Mouse (Mus musculus): ENCODE results near the gene Dmwd. TPM values are rescaled to one million over a fixed set of nuclear protein-coding genes. Genes with fewer than 3 reads are reported as not detected.

Dmwd gene
- polyA plus RNA-seq, 1 experiment from 2014 or later = 20.0 TPM

GRCm38 (mm10) chr7:19091913-19092312, 15.9 kb downstream of the Dmwd start:
- H3K9me3 ChIP-seq (replicated peaks) = no peaks in the 10 kb centered on the region
- H3K36me3 ChIP-seq = peaks cover 53% of the 10 kb centered on the region
- peak overlapping the region; percentile 87 for H3K27ac ChIP-seq
- H3K27me3 ChIP-seq (ENCODE audit: low read depth, poor library complexity, severe bottlenecking) = peaks cover 24% of the 10 kb centered on the region
- 26% methylated on average over 17 of the region's 17 CpGs for WGBS
- DNase-seq (ENCODE audit: low spot score) = no peak
- peaks cover 46% of the 10 kb centered on the region for H3K4me1 ChIP-seq
- H3K4me3 ChIP-seq = peak overlapping the region; percentile 67

DNA sequence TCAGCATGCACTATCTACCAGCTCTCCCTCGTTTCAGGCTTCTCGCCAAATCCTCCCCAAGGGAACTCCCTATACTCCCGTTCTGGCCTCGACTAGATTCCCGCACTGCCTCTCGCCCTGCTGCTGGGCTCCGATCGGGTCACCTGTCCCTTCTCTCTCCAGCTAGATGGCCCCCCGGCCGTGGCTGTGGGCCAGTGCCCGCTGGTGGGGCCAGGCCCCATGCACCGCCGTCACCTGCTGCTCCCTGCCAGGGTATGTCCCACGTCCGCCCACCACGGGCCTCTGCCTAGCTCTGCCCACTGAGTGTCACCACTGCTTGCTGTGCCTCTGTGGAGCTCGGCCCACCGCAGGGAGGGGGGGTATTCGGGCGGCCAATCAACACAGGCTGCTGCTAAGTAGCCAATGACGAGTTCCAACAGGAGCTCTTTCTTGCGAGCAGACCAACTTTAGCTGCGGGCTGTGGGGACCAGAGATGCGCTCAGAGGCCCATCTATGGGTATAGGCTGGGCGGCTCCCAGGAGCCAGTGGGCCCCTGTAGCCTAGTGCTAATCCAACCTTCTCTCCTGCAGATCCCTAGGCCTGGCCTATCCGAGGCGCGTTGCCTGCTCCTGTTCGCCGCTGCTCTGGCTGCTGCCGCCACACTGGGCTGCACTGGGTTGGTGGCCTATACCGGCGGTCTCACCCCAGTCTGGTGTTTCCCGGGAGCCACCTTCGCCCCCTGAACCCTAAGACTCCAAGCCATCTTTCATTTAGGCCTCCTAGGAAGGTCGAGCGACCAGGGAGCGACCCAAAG, 16.6 kb downstream of the Dmwd start:
- Histone ChIP-seq H3K36me3 (peaks cover 53% of the 10 kb centered on the region), H3K27ac (peak overlapping the region; percentile 87), H3K4me1 (peaks cover 53% of the 10 kb centered on the region), H3K4me3 (peak overlapping the region; percentile 67), H3K27me3 (ENCODE audit: low read depth, poor library complexity, severe bottlenecking) (peaks cover 24% of the 10 kb centered on the region), H3K9me3 (replicated peaks) (no peaks in the 10 kb centered on the region)
- peak; percentile 85 for DNase-seq (ENCODE audit: low spot score)
- WGBS = 4% methylated on average over 38 of the region's 38 CpGs

DNA sequence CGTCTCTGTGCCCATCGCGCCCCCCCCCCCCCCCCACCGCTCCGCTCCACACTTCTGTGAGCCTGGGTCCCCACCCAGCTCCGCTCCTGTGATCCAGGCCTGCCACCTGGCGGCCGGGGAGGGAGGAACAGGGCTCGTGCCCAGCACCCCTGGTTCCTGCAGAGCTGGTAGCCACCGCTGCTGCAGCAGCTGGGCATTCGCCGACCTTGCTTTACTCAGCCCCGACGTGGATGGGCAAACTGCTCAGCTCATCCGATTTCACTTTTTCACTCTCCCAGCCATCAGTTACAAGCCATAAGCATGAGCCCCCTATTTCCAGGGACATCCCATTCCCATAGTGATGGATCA, 17.1 kb downstream of the Dmwd start:
- peaks cover 24% of the 10 kb centered on the region for H3K27me3 ChIP-seq (ENCODE audit: low read depth, poor library complexity, severe bottlenecking)
- H3K4me1 ChIP-seq = peaks cover 54% of the 10 kb centered on the region
- H3K36me3 ChIP-seq = peaks cover 51% of the 10 kb centered on the region
- 2% methylated on average over 11 of the region's 15 CpGs for WGBS
- peak; percentile 90 for DNase-seq (ENCODE audit: low spot score)
- peak overlapping the region; percentile 87 for H3K27ac ChIP-seq
- peak overlapping the region; percentile 67 for H3K4me3 ChIP-seq
- no peaks in the 10 kb centered on the region for H3K9me3 ChIP-seq (replicated peaks)

DNA sequence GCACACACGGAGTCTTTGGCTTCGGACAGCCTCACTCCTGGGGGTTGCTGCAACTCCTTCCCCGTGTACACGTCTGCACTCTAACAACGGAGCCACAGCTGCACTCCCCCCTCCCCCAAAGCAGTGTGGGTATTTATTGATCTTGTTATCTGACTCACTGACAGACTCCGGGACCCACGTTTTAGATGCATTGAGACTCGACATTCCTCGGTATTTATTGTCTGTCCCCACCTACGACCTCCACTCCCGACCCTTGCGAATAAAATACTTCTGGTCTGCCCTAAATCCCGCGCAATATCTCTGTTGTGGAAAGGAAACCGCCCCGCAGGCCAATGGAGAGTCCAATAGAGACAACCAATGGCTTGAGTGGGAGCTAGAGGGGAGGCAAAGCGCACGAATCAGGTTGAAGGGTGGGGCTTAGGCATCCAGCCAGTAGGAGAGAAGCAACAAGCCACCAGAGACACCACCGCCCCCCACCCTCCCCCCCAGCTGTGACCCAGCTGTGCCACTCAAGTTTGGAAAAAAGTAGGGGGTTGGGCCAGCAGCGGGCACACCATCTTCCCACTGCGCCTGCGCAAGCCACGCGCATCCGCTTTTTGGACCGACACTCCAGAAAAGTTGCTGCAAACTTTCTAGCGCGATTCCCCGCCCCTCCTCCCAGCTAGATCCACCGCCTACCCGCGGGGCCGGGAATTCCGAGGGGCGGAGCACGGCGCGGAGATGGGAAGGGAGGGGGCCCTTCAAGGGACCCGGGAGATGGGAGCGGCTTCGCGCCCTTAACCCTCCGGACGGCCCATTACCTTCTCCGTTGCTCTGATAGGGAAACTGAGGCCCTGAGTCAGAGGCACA, 17.7 kb downstream of the Dmwd start:
- Histone ChIP-seq H3K27me3 (ENCODE audit: low read depth, poor library complexity, severe bottlenecking) (peaks cover 24% of the 10 kb centered on the region), H3K27ac (peak overlapping the region; percentile 95), H3K4me3 (peak overlapping the region; percentile 67), H3K9me3 (replicated peaks) (no peaks in the 10 kb centered on the region), H3K4me1 (peaks cover 54% of the 10 kb centered on the region), H3K36me3 (peaks cover 45% of the 10 kb centered on the region)
- peak; percentile 100 for DNase-seq (ENCODE audit: low spot score)
- under 1% methylated on average over 45 of the region's 45 CpGs for WGBS

- WGBS = under 1% methylated on average over 34 of the region's 36 CpGs
- H3K4me1 ChIP-seq = peaks cover 54% of the 10 kb centered on the region
- H3K9me3 ChIP-seq (replicated peaks) = no peaks in the 10 kb centered on the region
- H3K27ac ChIP-seq = peak within 1 kb of the TSS; percentile 95
- DNase-seq (ENCODE audit: low spot score) = no peak
- H3K4me3 ChIP-seq = peak within 1 kb of the TSS; percentile 67
- H3K27me3 ChIP-seq (ENCODE audit: low read depth, poor library complexity, severe bottlenecking) = peaks cover 24% of the 10 kb centered on the region
- H3K36me3 ChIP-seq = peaks cover 40% of the 10 kb centered on the region
Observed at GRCm38 (mm10) chr7:19094471-19094825, 18.4 kb downstream of the Dmwd start, which contains the start of gene Six5. TSS of gene Six5 (plus strand) at chr7:19094594.

- under 1% methylated on average over 87 of the region's 87 CpGs for WGBS
- Histone ChIP-seq H3K4me1 (peaks cover 54% of the 10 kb centered on the region), H3K36me3 (peaks cover 35% of the 10 kb centered on the region), H3K4me3 (peak overlapping the region; percentile 67), H3K27ac (peak overlapping the region; percentile 95), H3K9me3 (replicated peaks) (no peaks in the 10 kb centered on the region), H3K27me3 (ENCODE audit: low read depth, poor library complexity, severe bottlenecking) (peaks cover 22% of the 10 kb centered on the region)
- DNase-seq (ENCODE audit: low spot score) = peak; percentile 80
Observed at GRCm38 (mm10) chr7:19094826-19095750, 19.1 kb downstream of the Dmwd start.

DNA sequence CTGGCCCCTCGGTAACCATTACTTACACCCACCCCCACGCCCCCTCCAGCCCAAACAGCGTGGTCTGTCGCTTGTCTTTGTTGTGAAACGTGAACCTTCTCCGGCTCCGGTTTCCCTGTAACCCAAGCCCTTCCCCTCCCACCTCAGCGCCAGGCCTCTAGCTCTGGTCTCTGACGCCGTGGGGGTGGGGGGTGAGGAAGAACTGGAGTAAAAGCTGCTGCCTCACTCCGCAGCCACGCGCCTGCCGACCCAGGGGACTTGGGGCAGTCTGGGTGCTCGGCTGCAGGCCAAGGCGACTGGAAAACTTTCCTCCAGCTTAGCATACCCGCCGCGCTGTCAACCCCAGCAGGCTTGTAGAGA, 19.7 kb downstream of the Dmwd start:
- H3K36me3 ChIP-seq = peaks cover 28% of the 10 kb centered on the region
- peaks cover 54% of the 10 kb centered on the region for H3K4me1 ChIP-seq
- H3K27ac ChIP-seq = peak overlapping the region; percentile 95
- peak; percentile 87 for DNase-seq (ENCODE audit: low spot score)
- under 1% methylated on average over 19 of the region's 19 CpGs for WGBS
- peak overlapping the region; percentile 67 for H3K4me3 ChIP-seq
- H3K27me3 ChIP-seq (ENCODE audit: low read depth, poor library complexity, severe bottlenecking) = peaks cover 16% of the 10 kb centered on the region
- H3K9me3 ChIP-seq (replicated peaks) = no peaks in the 10 kb centered on the region

DNA sequence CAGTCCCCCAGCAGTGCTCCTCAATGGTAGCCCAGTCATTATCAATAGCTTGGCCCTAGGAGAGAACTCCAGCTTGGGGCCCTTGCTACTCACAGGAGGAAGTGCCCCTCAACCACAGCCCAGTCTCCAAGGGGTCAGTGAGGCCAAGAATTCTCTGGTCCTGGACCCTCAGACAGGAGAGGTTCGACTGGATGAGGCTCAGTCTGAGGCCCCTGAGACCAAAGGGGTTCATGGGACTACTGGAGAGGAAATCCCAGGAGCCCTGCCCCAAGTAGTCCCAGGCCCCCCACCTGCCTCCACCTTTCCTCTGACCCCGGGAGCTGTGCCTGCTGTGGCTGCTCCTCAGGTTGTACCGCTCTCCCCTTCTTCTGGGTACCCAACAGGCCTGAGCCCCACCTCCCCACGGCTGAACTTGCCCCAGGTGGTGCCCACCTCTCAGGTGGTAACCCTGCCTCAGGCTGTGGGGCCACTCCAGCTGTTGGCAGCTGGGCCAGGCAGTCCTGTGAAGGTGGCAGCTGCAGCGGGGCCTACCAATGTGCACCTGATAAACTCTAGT, 20.5 kb downstream of the Dmwd start:
- H3K27me3 ChIP-seq (ENCODE audit: low read depth, poor library complexity, severe bottlenecking) = peaks cover 8% of the 10 kb centered on the region
- H3K4me3 ChIP-seq = peak overlapping the region; percentile 67
- no peaks in the 10 kb centered on the region for H3K9me3 ChIP-seq (replicated peaks)
- H3K4me1 ChIP-seq = peaks cover 50% of the 10 kb centered on the region
- WGBS = 53% methylated on average over 5 of the region's 5 CpGs
- H3K36me3 ChIP-seq = peaks cover 21% of the 10 kb centered on the region
- DNase-seq (ENCODE audit: low spot score) = peak; percentile 33
- peak overlapping the region; percentile 95 for H3K27ac ChIP-seq

DNA sequence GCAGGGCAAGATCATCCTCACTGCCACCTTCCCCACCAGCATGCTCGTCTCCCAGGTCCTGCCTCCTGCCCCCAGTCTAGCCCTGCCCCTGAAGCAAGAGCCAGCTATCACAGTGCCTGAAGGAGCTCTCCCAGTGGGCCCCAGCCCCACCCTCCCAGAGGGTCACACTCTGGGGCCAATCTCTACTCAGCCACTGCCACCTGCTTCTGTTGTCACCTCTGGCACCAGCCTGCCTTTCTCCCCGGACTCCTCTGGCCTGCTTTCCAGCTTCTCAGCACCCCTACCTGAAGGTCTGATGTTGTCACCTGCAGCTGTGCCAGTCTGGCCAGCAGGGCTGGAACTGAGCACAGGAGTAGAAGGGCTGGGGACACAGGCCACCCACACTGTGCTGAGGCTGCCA, 21.2 kb downstream of the Dmwd start:
- Histone ChIP-seq H3K27me3 (ENCODE audit: low read depth, poor library complexity, severe bottlenecking) (peaks cover under 1% of the 10 kb centered on the region), H3K4me1 (peaks cover 43% of the 10 kb centered on the region), H3K4me3 (no peak overlapping the region), H3K27ac (no peak overlapping the region), H3K36me3 (peaks cover 15% of the 10 kb centered on the region; the same call in 1 of the 2 replicates), H3K9me3 (replicated peaks) (no peaks in the 10 kb centered on the region)
- WGBS = 53% methylated on average over 2 of the region's 2 CpGs
- no peak for DNase-seq (ENCODE audit: low spot score)

DNA sequence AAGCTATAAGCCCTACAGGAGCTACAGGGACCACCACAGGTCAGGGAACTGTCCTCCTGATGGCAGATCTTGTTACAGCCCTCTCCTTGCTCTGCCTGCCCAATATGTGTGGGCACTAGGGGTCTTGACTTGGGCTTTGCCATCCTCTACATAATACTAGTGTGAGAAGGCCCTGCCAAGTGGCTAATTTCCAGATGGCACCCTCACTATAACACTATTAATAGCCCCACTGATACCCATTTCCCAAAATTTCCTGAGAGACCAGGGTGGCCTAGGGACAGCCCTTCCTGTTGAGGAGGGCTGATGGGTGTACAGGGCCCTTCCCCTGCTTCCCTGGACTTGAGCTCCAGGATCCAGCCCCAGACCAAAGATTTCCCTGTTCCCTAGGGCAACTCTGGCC, 21.8 kb downstream of the Dmwd start:
- Histone ChIP-seq H3K4me1 (peaks cover 37% of the 10 kb centered on the region), H3K36me3 (peaks cover 15% of the 10 kb centered on the region; the same call in 1 of the 2 replicates), H3K27ac (no peak overlapping the region), H3K4me3 (no peak overlapping the region), H3K9me3 (replicated peaks) (no peaks in the 10 kb centered on the region), H3K27me3 (ENCODE audit: low read depth, poor library complexity, severe bottlenecking) (no peaks in the 10 kb centered on the region)
- no peak for DNase-seq (ENCODE audit: low spot score)

DNA sequence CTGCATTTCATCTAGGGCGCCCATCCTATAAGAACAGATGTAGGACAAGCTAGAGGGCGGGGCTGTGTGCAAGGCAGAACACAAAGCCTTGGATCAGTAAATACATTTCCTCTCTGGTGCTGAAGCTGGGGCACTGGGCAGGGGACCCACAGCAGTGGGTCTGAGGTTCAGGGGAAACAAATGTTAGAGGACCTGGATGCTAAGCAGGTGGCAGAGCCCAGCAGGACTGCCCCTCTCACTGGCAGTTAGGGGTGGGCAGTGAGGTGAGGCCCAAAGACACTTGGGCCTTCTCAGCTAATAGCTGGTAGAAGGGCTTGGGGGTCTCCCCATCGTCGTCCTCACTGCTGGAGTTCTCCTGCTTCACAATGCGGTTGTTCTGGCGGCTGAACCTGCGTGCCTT, 22.8 kb downstream of the Dmwd start:
- H3K36me3 ChIP-seq = peaks cover 15% of the 10 kb centered on the region; the same call in 1 of the 2 replicates
- DNase-seq (ENCODE audit: low spot score) = no peak
- H3K27me3 ChIP-seq (ENCODE audit: low read depth, poor library complexity, severe bottlenecking) = no peaks in the 10 kb centered on the region
- peaks cover 30% of the 10 kb centered on the region for H3K4me1 ChIP-seq
- WGBS = 62% methylated on average over 7 of the region's 7 CpGs
- H3K9me3 ChIP-seq (replicated peaks) = no peaks in the 10 kb centered on the region
- H3K27ac ChIP-seq = no peak overlapping the region
- no peak overlapping the region for H3K4me3 ChIP-seq

DNA sequence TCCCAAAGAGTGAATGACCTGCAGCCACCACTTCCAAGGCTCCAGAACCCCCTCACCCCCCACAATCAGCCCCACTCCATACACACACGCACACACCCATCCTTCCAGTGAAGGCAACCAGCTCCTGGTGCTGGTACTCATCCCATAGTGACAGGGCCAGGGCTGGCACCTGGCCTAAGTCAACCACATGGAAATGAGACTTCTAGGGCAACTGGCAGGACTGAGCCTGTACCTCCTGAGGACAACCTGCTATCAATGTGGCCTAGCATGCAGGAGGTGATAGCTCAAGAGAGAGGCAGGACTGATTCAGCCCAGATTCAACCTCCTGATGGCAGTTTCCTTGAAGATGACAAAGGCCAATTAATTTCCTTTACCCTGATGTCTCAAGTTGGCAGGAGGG, 24.3 kb downstream of the Dmwd start:
- H3K27me3 ChIP-seq (ENCODE audit: low read depth, poor library complexity, severe bottlenecking) = no peaks in the 10 kb centered on the region
- H3K9me3 ChIP-seq (replicated peaks) = no peaks in the 10 kb centered on the region
- DNase-seq (ENCODE audit: low spot score) = no peak
- H3K4me1 ChIP-seq = peaks cover 25% of the 10 kb centered on the region
- WGBS = 89% methylated on average over 1 of the region's 1 CpGs
- no peak overlapping the region for H3K4me3 ChIP-seq
- no peak overlapping the region for H3K27ac ChIP-seq
- peaks cover 15% of the 10 kb centered on the region; the same call in 1 of the 2 replicates for H3K36me3 ChIP-seq
